Mouse (Mus musculus) forebrain, postnatal 0 days (tissue): Measurements from ENCODE around the gene Pex26. TPM values are rescaled to one million over a fixed set of nuclear protein-coding genes. Genes with fewer than 3 reads are reported as not detected.

Experiments
- ATAC-seq: fragments of 200-750 bp; cut with Nextera tagmentation; 2 replicates; pipeline ENCODE4 v1.8.0; 2017; ENCODE audit warnings: mild to moderate bottlenecking, moderate library complexity
- DNase-seq: peaks from one replicate; pipeline ENCODE4 v3.0.0-alpha.2; 2015
- H3K27ac ChIP-seq: fragments of 300-500 bp; sonication (generic); 2 replicates; pipeline ENCODE4 v1.5.1; 2014; ENCODE audit warnings: low read depth, mild to moderate bottlenecking, antibody characterized with exemption, low read length, moderate library complexity, mixed read lengths
- H3K27me3 ChIP-seq: fragments of 300-500 bp; sonication (generic); 2 replicates; pipeline ENCODE4 v1.6.1; 2014; ENCODE audit warnings: mild to moderate bottlenecking, low read length, mixed read lengths; ENCODE audit not compliant: insufficient read depth
- H3K36me3 ChIP-seq: fragments of 300-500 bp; sonication (generic); 2 replicates; pipeline ENCODE4 v1.6.1; 2014; ENCODE audit warnings: mild to moderate bottlenecking, moderate library complexity; ENCODE audit not compliant: insufficient read depth
- H3K4me1 ChIP-seq: fragments of 300-500 bp; sonication (generic); 2 replicates; pipeline ENCODE4 v1.6.1; 2014; ENCODE audit warnings: antibody characterized with exemption; ENCODE audit not compliant: insufficient read depth
- H3K4me2 ChIP-seq: fragments of 300-500 bp; sonication (generic); 2 replicates; pipeline ENCODE4 v1.6.1; 2014; ENCODE audit warnings: low read depth, mild to moderate bottlenecking, moderate library complexity
- H3K4me3 ChIP-seq: fragments of 300-500 bp; sonication (generic); 2 replicates; pipeline ENCODE4 v1.5.1; 2014; ENCODE audit warnings: low read depth, low read length, mixed read lengths
- H3K9ac ChIP-seq: fragments of 300-500 bp; sonication (generic); 2 replicates; pipeline ENCODE4 v1.6.1; 2014; ENCODE audit warnings: mild to moderate bottlenecking
- H3K9me3 ChIP-seq: fragments of 300-500 bp; sonication (generic); 2 replicates; pipeline ENCODE4 v1.6.1; 2016; ENCODE audit warnings: low read length
- CTCF ChIP-seq: sonication (generic); IDR thresholded peaks from 2 replicates; pipeline ENCODE4 v1.5.1; 2016; ENCODE audit warnings: antibody characterized with exemption, control low read depth, low read depth
- WGBS: fragments of 180-500 bp; shearing (Covaris S2); extraction: QIAGEN DNeasy Blood & Tissue Kit; methylation state at CpG from one replicate; pipeline ENCODE4 v1.1.7; 2014; 5-methylcytosine and 5-hydroxymethylcytosine counted together
- polyA plus RNA-seq: library from polyadenylated mRNA; unstranded; fragments of >200 nt; fragmentation: Nextera tagmentation; extraction: Ambion mirVana; gene quantifications from 2 replicates; pipeline ENCODE4 v1.2.1, GENCODE M21; 2015
- total RNA-seq: library from RNA; depleted of rRNA; stranded (reverse); fragments of >200 nt; gene quantifications from 2 replicates; pipeline ENCODE4 v1.2.3, GENCODE M21; 2014

Pex26 gene
- total and polyA plus RNA-seq, 2 experiments from 2014 or later: 12.3 to 31.0 TPM

GRCm38 (mm10) chr6:121215336-121215735, 31.9 kb downstream of the Pex26 start:
- no peak overlapping the region for H3K9ac ChIP-seq
- WGBS: 72% methylated on average over 5 of the region's 5 CpGs
- TF ChIP-seq CTCF: no peak

DNA sequence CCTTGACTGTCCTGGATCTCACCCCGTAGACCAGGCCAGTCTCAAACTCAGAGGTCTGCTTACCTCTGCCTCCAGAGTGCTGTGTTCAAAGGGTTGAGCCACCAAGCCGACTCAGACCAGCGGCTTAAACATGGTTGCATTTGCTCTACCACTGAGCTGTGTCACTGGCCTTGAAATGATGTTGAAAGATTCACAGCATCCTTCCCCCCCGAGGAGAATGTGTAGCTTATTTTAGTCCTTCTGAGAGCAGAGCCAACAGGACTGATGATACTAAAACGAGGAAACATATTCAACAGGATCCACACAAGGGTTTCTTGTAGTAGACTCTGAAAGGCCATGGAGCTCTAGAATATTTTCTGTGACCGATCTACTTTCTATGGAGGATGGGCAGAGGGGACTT, 32.4 kb downstream of the Pex26 start:
- Histone ChIP-seq H3K9ac (no peak overlapping the region), H3K4me1 (no peaks in the 10 kb centered on the region), H3K27me3 (peaks cover 3% of the 10 kb centered on the region; the same call in 1 of the 2 replicates), H3K9me3 (no peaks in the 10 kb centered on the region), H3K27ac (no peak overlapping the region), H3K4me2 (no peak overlapping the region), H3K4me3 (no peak overlapping the region), H3K36me3 (no peaks in the 10 kb centered on the region)
- WGBS: 82% methylated on average over 6 of the region's 6 CpGs
- TF ChIP-seq CTCF: no peak
- no peak for DNase-seq
- no peak for ATAC-seq

More at GRCm38 (mm10) chr6:121215336-121215735, 31.9 kb downstream of the Pex26 start:
- ATAC-seq (no peak), DNase-seq (no peak)
- Histone ChIP-seq H3K4me3 (no peak overlapping the region), H3K9me3 (no peaks in the 10 kb centered on the region), H3K4me2 (no peak overlapping the region), H3K27me3 (peaks cover 3% of the 10 kb centered on the region; the same call in 1 of the 2 replicates), H3K36me3 (no peaks in the 10 kb centered on the region), H3K27ac (no peak overlapping the region), H3K4me1 (no peaks in the 10 kb centered on the region)

DNA sequence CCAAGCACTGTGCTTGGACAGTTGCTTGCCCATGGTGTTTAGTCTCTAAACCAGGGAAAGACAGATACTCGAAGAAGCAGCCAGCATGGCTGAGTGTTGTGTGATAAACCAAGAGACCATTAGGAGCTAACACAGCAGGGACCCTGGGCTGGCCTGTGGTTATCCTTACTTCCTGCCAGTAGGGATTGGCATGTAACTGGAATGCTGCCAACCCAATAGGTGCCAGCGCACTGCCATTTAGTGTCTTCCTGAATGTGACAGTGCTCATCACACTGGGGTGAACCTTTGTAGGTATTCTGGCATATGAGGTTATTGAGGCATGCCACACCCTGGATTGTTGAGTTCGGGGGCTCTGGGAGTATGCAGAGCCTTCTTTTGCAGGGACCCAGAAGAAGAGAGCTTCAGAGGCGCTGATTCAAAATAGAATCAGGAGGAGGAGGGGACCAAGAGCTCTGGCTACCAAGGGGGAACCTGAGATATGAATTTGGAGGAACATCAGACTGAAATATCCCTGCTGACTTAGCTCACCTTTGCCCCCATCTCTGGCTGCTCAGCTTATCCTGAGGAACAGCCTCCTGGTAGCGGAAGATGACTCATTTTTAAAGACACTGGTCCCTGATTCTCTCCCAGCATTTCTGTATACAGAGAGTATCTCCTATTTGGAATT, 33.3 kb downstream of the Pex26 start:
- Histone ChIP-seq H3K27me3 (no peaks in the 10 kb centered on the region), H3K9me3 (no peaks in the 10 kb centered on the region), H3K9ac (no peak overlapping the region), H3K27ac (no peak overlapping the region), H3K4me1 (no peaks in the 10 kb centered on the region), H3K36me3 (no peaks in the 10 kb centered on the region), H3K4me2 (no peak overlapping the region), H3K4me3 (no peak overlapping the region)
- DNase-seq (no peak), ATAC-seq (no peak)
- 79% methylated on average over 5 of the region's 5 CpGs for WGBS
- no peak for TF ChIP-seq CTCF

- H3K27ac ChIP-seq: no peak overlapping the region
- no peak overlapping the region for H3K9ac ChIP-seq
- 91% methylated on average over 7 of the region's 7 CpGs for WGBS
- H3K9me3 ChIP-seq: no peaks in the 10 kb centered on the region
- DNase-seq (no peak), ATAC-seq (no peak)
- no peak for TF ChIP-seq CTCF
- H3K36me3 ChIP-seq: no peaks in the 10 kb centered on the region
- H3K4me1 ChIP-seq: no peaks in the 10 kb centered on the region
- no peak overlapping the region for H3K4me3 ChIP-seq
- no peak overlapping the region for H3K4me2 ChIP-seq
- no peaks in the 10 kb centered on the region for H3K27me3 ChIP-seq
Observed at GRCm38 (mm10) chr6:121218002-121218401, 34.5 kb downstream of the Pex26 start.

DNA sequence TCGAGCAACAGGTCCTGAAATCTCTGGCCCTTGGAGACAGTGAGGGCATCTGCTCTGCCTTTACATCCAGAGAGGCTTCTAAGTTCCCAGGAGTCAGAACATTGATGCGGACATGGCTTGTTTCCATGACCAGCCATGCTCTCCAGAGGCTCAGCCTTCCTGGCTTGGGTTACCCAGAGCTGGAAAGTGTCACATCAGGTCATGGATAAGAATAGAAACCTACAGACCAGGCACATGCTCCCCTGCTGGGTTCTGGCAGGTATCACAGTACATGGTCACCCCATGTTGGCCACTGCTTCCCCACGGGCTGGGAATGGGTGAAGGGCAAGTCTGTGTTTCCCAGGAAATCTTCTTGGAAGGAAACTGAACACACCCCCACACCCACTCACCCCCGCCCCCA, 35.9 kb downstream of the Pex26 start:
- TF ChIP-seq CTCF: no peak
- no peak overlapping the region for H3K4me3 ChIP-seq
- no peak for ATAC-seq
- H3K27me3 ChIP-seq: no peaks in the 10 kb centered on the region
- no peak overlapping the region for H3K27ac ChIP-seq
- 79% methylated on average over 4 of the region's 4 CpGs for WGBS
- DNase-seq: no peak
- no peaks in the 10 kb centered on the region for H3K9me3 ChIP-seq
- no peaks in the 10 kb centered on the region for H3K4me1 ChIP-seq
- H3K9ac ChIP-seq: no peak overlapping the region
- H3K36me3 ChIP-seq: no peaks in the 10 kb centered on the region
- H3K4me2 ChIP-seq: no peak overlapping the region

DNA sequence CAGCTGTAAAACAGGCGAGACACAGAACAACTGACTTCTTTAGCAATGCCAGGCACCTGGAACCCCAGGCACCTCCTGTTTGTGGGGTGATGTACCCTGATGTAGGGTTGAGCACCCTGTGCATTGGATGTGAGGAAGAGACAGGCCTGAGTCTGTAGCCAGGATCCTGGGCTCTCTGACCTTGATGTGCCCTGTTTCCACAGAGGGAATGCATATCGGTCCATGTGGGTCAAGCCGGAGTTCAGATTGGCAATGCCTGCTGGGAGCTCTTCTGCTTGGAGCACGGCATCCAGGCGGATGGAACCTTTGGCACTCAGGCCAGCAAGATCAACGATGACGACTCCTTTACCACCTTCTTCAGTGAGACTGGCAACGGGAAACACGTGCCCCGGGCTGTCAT, 36.7 kb downstream of the Pex26 start:
- Histone ChIP-seq H3K9me3 (no peaks in the 10 kb centered on the region), H3K27ac (no peak overlapping the region), H3K36me3 (no peaks in the 10 kb centered on the region), H3K4me3 (no peak overlapping the region), H3K9ac (no peak overlapping the region), H3K4me2 (no peak overlapping the region), H3K27me3 (no peaks in the 10 kb centered on the region), H3K4me1 (no peaks in the 10 kb centered on the region)
- 91% methylated on average over 10 of the region's 10 CpGs for WGBS
- DNase-seq (no peak), ATAC-seq (no peak)
- TF ChIP-seq CTCF: no peak

GRCm38 (mm10) chr6:121221876-121222597, 38.6 kb downstream of the Pex26 start:
- DNase-seq (no peak), ATAC-seq (no peak)
- no peak overlapping the region for H3K9ac ChIP-seq
- no peak overlapping the region for H3K4me3 ChIP-seq
- no peak for TF ChIP-seq CTCF
- 87% methylated on average over 8 of the region's 8 CpGs for WGBS
- H3K4me1 ChIP-seq: no peaks in the 10 kb centered on the region
- H3K27me3 ChIP-seq: no peaks in the 10 kb centered on the region
- H3K36me3 ChIP-seq: no peaks in the 10 kb centered on the region
- H3K9me3 ChIP-seq: no peaks in the 10 kb centered on the region
- no peak overlapping the region for H3K4me2 ChIP-seq
- H3K27ac ChIP-seq: no peak overlapping the region
